Mouse (Mus musculus) subcutaneous adipose tissue, adult 2 months (tissue): Measurements from ENCODE around the gene 2310003L06Rik. TPM values are rescaled to one million over a fixed set of nuclear protein-coding genes. Genes with fewer than 3 reads are reported as not detected.

ENCODE experiments used
- polyA plus RNA-seq: library from polyadenylated mRNA; depleted of rRNA; stranded (reverse); fragments of >200 nt; gene quantifications from 2 replicates; pipeline ENCODE4 v1.2.3, GENCODE M21; 2012; ENCODE audit warnings: low replicate concordance; rRNA removed

2310003L06Rik gene
- polyA plus RNA-seq: not detected in 2 replicates

GRCm38 (mm10) chr5:87969201-87969600 is at the start of gene 2310003L06Rik, which contains the start of gene Gm28434:
2310003L06Rik (plus strand) TSS chr5:87969459.
Gm28434 (plus strand) TSS chr5:87969517.

GRCm38 (mm10) chr5:87925372-87925771 is 43.9 kb upstream of the 2310003L06Rik start, which contains the start of gene Csn3:
Csn3 (plus strand) TSS chr5:87925579.

GRCm38 (mm10) chr5:87979139-87979538 is 9.9 kb downstream of the 2310003L06Rik start, which contains the start of gene Cabs1:
Cabs1 (plus strand) TSS chr5:87979439.

GRCm38 (mm10) chr5:88002249-88002648 is 33.0 kb downstream of the 2310003L06Rik start, which contains the start of gene Smr3a:
Smr3a (plus strand) TSS chr5:88002549.

Other genes starting within 250 kb of the 2310003L06Rik start
- not detected in 2 replicates for gene Csn1s2a, start 194.9 kb upstream of the 2310003L06Rik start, polyA plus RNA-seq
- not detected in 2 replicates for gene Csn1s2b, start 161.4 kb upstream of the 2310003L06Rik start, polyA plus RNA-seq
- gene Prr27, start 143.8 kb upstream of the 2310003L06Rik start, polyA plus RNA-seq: not detected in 2 replicates
- gene Odam, start 84.4 kb upstream of the 2310003L06Rik start, polyA plus RNA-seq: not detected in 2 replicates
- not detected in 2 replicates for gene Csn3, start 43.9 kb upstream of the 2310003L06Rik start, polyA plus RNA-seq
- not detected in 2 replicates for gene Gm28434, start 58 bp downstream of the 2310003L06Rik start, polyA plus RNA-seq
- gene Cabs1, start 10.0 kb downstream of the 2310003L06Rik start, polyA plus RNA-seq: not detected in 2 replicates
- not detected in 2 replicates for gene Smr3a, start 33.1 kb downstream of the 2310003L06Rik start, polyA plus RNA-seq
- not detected in 2 replicates for gene Smr2, start 117.1 kb downstream of the 2310003L06Rik start, polyA plus RNA-seq
- not detected in 2 replicates for gene Gm11116, start 142.1 kb downstream of the 2310003L06Rik start, polyA plus RNA-seq
- not detected in 2 replicates for gene Gm11115, start 184.6 kb downstream of the 2310003L06Rik start, polyA plus RNA-seq